Mouse (Mus musculus): ENCODE data around the gene Sap25. TPM values are rescaled to one million over a fixed set of nuclear protein-coding genes. Genes with fewer than 3 reads are reported as not detected.

Sap25 gene
- polyA plus RNA-seq (2017; shearing (Covaris generic)) = 125 TPM

DNA sequence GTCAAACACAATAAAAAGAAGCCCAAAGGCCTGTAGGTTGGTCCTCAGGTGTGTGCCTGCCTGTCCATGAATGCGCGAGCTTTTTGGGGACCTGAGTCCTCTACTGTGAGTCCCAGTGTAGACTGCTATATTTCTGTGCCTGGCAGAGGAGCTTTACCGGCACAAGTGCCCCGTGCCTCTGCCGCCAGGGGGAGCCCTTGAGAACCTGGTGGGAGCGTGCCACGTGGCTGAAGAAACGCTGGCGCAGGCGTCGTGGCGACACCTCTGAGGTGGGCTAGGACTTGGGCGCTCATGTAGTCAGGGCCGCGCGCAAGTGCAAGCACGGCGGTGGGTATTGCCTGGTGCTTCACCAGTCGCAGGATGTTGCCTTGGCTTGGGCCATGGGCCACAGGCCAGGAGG is at the start of gene Sap25:
Sap25 (plus strand) TSS at position 281 of the 400 bp plus-strand sequence.

GRCm38 (mm10) chr5:137600619-137601364 is 40.3 kb upstream of the Sap25 start, which contains the start of gene Mospd3:
Mospd3 (minus strand) TSS chr5:137601058.

GRCm38 (mm10) chr5:137613550-137613949 is 27.6 kb upstream of the Sap25 start, which contains the start of gene Pcolce:
Pcolce (minus strand) TSS chr5:137613784.

GRCm38 (mm10) chr5:137628498-137629305 is 12.4 kb upstream of the Sap25 start, which contains the start of the genes Fbxo24, Lrch4 and Gm20605:
Fbxo24 (minus strand) TSS chr5:137629002.
Lrch4 (plus strand) TSS chr5:137629121.
Gm20605 (plus strand) TSS chr5:137629175.

DNA sequence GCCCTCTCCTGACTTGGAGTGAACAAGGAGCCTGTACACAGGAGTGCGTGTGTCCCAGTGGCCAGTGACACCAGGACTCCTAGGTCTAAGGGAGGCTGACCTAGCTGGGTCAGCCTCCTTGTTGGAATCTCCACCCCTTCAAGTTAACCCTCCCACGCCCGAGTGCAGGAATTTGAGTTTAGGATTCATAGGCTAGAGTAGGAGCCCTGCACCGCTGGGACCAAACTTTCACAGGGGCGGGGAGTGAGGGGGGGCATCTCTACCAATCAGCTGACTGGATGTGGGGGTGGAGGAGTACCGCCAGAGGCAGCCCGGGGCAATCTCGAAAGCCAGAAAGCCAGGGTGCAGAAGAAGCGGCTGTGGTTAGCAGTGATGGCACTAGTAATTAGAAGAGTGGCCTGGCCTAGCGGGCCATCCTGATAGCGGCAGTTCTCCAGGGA is 4.5 kb downstream of the Sap25 start, which contains the start of gene Irs3:
Irs3 (minus strand) TSS at position 63 of the 440 bp plus-strand sequence.

GRCm38 (mm10) chr5:137684294-137685123 is 43.4 kb downstream of the Sap25 start, which contains the start of gene Agfg2:
Agfg2 (minus strand) TSS chr5:137684726.

Other genes with a start within 250 kb of the Sap25 start
- gene Zan, start 164.3 kb upstream of the Sap25 start, polyA plus RNA-seq (2017; shearing (Covaris generic)) = not detected
- gene Pop7, start 138.8 kb upstream of the Sap25 start, polyA plus RNA-seq (2017; shearing (Covaris generic)) = 28.8 TPM
- 24.3 TPM for gene Gigyf1, start 122.8 kb upstream of the Sap25 start, polyA plus RNA-seq (2017; shearing (Covaris generic))
- gene Epo, start 108.1 kb upstream of the Sap25 start, polyA plus RNA-seq (2017; shearing (Covaris generic)) = not detected
- gene Gnb2, start 107.8 kb upstream of the Sap25 start, polyA plus RNA-seq (2017; shearing (Covaris generic)) = 183 TPM
- gene Actl6b, start 87.8 kb upstream of the Sap25 start, polyA plus RNA-seq (2017; shearing (Covaris generic)) = not detected
- not detected for gene Tfr2, start 71.5 kb upstream of the Sap25 start, polyA plus RNA-seq (2017; shearing (Covaris generic))
- gene Mospd3, start 40.3 kb upstream of the Sap25 start, polyA plus RNA-seq (2017; shearing (Covaris generic)) = 51.6 TPM
- gene Pcolce, start 27.6 kb upstream of the Sap25 start, polyA plus RNA-seq (2017; shearing (Covaris generic)) = 1.5 TPM
- 0.86 TPM for gene Fbxo24, start 12.3 kb upstream of the Sap25 start, polyA plus RNA-seq (2017; shearing (Covaris generic))
- 287 TPM for gene Lrch4, start 12.2 kb upstream of the Sap25 start, polyA plus RNA-seq (2017; shearing (Covaris generic))
- gene Gm20605, start 12.2 kb upstream of the Sap25 start, polyA plus RNA-seq (2017; shearing (Covaris generic)) = 55.4 TPM
- not detected for gene Irs3, start 4.4 kb downstream of the Sap25 start, polyA plus RNA-seq (2017; shearing (Covaris generic))
- gene Agfg2, start 43.4 kb downstream of the Sap25 start, polyA plus RNA-seq (2017; shearing (Covaris generic)) = 24.8 TPM
- gene Nyap1, start 100.3 kb downstream of the Sap25 start, polyA plus RNA-seq (2017; shearing (Covaris generic)) = 0.72 TPM
- 179 TPM for gene Tsc22d4, start 104.4 kb downstream of the Sap25 start, polyA plus RNA-seq (2017; shearing (Covaris generic))
- 48.8 TPM for gene Ppp1r35, start 137.5 kb downstream of the Sap25 start, polyA plus RNA-seq (2017; shearing (Covaris generic))
- gene Mepce, start 146.3 kb downstream of the Sap25 start, polyA plus RNA-seq (2017; shearing (Covaris generic)) = 81.3 TPM
- 20.9 TPM for gene Zcwpw1, start 146.5 kb downstream of the Sap25 start, polyA plus RNA-seq (2017; shearing (Covaris generic))
- 0.24 TPM for gene Pilra, start 194.9 kb downstream of the Sap25 start, polyA plus RNA-seq (2017; shearing (Covaris generic))
- not detected for gene Pilrb1, start 216.8 kb downstream of the Sap25 start, polyA plus RNA-seq (2017; shearing (Covaris generic))
- not detected for gene Pilrb2, start 230.5 kb downstream of the Sap25 start, polyA plus RNA-seq (2017; shearing (Covaris generic))